Mouse (Mus musculus): ENCODE results near the gene Ubox5.
"Not testable (repeated sequence)": the region's sequence is repeated elsewhere in the genome, so short reads cannot be mapped to it uniquely, and the experiment has no call there.

Ubox5 gene

DNA sequence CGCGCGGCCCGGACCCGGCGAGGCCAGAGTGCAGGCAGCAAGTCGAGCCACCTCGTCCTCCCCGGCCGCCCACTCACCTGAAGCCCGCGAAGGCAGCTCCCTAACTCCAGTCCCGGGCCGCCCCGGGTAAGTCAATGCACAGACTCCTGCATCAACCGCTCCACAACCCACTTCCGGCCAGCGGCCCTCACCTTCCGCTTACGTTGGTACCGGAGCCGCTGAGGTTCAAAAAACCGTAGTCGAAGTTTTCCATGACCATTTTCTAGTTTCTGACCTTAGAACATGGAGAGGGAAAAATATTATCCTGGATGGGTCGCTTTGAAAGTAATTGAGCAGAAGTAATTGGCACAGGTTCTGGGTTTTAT is at the start of gene Ubox5, which contains the start of gene Fastkd5:
Gene Ubox5 (minus strand): TSS at position 200 of the 365 bp plus-strand sequence.
Gene Fastkd5 (minus strand): TSS at position 189 of the 365 bp plus-strand sequence.
- peak; percentile 92 to 93 for DNase-seq (ENCODE audit: low spot score in 2 of 2)

GRCm38 (mm10) chr2:130679154-130679553 is 49.3 kb upstream of the Ubox5 start:
- no peak for DNase-seq (ENCODE audit: low spot score in 2 of 2)

- DNase-seq (ENCODE audit: low spot score in 2 of 2): no peak
These were observed 47.4 kb upstream of the Ubox5 start for GRCm38 (mm10) chr2:130677211-130677610.

GRCm38 (mm10) chr2:130667559-130667958 is 37.7 kb upstream of the Ubox5 start, which contains the start of gene Itpa:
Gene Itpa (plus strand): TSS chr2:130667610.
- peak; percentile 84 to 90 for DNase-seq (ENCODE audit: low spot score in 2 of 2)

DNA sequence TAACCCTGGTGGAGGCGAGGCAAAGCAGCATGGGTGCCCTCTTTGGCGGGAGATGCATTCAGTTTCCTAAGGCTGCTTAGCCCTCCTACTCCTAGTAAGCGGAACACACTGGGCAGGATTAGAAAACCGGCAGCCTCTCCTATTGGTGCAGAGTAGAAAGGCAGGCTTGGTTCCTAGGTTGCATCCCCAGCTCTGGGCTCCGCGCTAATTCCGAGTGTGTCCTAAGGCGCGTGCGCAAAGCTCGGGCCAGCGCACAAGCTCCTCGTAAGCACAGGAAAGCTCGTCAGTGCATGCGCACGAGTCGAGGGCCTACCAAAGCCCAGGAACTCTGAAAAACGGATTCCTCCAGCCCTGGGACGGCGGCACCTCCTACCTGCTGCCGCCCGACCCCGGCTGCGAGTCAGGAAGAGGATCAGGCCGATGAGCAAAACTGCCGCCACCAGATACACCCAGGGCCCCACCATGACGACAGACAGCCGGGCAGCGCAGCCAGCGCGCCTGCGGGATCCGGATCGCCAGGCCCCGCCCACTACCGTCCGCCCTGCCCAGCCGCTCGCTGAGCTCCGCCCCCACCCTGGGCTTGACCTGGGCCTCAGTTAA is 34.4 kb upstream of the Ubox5 start, which contains the start of gene Ddrgk1:
Gene Ddrgk1 (minus strand): TSS at position 558 of the 600 bp plus-strand sequence.
- DNase-seq (ENCODE audit: low spot score in 2 of 2): peak; percentile 96

DNA sequence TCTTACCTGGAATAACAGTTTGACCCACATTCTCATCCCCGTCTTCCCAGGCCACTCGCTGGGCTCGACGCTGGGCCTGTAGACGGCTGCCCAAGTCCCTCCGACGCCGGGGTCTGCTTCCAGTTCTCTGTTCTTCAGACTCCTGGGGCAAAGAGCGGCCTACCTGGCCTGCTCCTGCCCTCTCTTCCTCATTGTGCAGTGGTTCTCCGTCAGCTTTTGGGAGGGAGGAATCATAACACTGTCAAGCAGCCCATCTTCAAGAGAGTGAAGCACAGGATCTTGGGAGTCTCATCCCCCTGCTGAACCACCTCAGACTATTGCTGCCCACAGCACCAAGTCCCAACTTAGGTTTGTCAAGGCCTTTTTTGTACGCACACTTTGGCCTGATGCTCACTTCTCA is 33.5 kb upstream of the Ubox5 start:
- DNase-seq (ENCODE audit: low spot score in 2 of 2): no peak

- DNase-seq (ENCODE audit: low spot score in 2 of 2): no peak
These were observed 28.7 kb upstream of the Ubox5 start for GRCm38 (mm10) chr2:130658530-130658929.

GRCm38 (mm10) chr2:130657541-130657940 is 27.7 kb upstream of the Ubox5 start:
- DNase-seq (ENCODE audit: low spot score in 2 of 2): peak; percentile 88

DNA sequence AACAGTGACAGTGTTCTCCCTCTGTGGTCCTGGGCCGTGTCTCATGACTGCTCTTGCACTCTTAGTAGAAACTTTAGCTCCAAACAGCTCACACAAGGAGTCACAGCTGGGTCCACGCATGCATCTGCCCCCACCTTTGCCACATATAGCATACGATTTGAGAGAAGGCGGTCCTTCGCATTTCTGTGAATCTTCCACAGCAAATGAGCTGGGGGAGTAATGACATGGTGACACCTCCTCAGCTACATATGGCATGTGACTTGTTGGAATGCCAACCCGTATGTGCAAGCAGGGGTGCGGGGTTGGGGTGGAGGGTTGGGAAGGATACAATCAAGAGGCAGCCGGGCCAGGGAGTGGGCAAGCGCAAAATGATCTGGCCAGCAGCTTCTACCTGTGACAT is 26.7 kb upstream of the Ubox5 start:
- DNase-seq (ENCODE audit: low spot score in 2 of 2): peak; percentile 69 to 83

GRCm38 (mm10) chr2:130655660-130656339 is 26.0 kb upstream of the Ubox5 start:
- DNase-seq (ENCODE audit: low spot score in 2 of 2): no peak

DNA sequence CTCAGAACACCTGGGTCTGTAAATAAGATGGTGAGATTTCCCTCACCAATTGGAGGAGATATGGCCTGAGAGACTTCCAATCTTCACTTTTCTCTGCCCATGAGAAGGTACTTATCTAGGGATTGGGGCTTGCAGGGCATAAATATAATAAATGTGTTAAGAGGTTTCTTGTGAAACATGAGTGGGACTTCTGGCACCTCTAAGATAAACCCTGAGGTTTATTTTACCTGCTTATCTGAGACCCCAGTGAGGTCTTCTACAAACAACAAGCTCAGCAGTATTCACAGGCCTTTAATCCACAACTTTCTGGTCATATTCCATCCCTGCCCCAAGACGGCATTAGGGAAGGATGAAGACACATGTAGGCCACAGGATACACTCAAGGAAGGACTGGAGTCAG is 23.9 kb upstream of the Ubox5 start:
- no peak for DNase-seq (ENCODE audit: low spot score in 2 of 2)

DNA sequence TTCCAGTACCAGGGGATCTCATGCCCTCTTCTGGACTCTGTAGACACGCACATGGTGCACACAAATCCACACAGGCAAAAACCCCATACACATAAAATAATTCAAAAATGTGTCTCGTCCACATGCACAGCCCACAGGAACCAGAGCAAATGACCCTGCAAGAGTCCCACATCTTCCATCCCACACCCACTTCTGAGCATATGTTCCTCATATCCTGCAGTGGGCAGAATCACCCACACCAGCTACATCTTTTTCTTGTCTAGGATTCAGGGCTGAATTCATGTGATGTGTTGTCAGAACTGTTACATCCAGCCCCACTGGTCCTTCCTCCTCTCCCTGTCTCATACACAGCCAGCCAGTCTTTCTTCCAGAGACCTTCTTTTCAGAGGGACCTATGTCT is 23.5 kb upstream of the Ubox5 start:
- peak in 1 of 2 experiments; percentile 65 for DNase-seq (ENCODE audit: low spot score in 2 of 2)

DNA sequence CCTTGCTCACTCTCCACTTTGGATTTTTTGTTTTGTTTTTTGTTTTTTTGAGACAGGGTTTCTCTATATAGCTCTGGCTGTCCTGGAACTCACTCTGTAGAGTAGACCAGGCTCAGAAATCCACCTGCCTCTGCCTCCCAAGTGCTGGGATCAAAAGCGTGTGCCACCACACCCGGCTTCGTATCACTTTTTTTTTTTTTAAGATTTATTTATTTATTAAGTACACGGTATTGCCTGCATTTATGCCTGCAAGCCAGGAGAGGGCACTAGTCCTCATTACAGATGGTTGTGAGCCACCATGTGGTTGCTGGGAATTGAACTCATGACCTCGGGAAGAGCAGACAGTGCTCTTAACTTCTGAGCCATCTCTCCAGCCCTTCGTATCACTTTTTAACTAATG is 19.2 kb upstream of the Ubox5 start:
- DNase-seq (ENCODE audit: low spot score in 2 of 2): not testable (repeated sequence)

- no peak for DNase-seq (ENCODE audit: low spot score in 2 of 2)
These were observed 15.4 kb upstream of the Ubox5 start for GRCm38 (mm10) chr2:130645198-130645597.

DNA sequence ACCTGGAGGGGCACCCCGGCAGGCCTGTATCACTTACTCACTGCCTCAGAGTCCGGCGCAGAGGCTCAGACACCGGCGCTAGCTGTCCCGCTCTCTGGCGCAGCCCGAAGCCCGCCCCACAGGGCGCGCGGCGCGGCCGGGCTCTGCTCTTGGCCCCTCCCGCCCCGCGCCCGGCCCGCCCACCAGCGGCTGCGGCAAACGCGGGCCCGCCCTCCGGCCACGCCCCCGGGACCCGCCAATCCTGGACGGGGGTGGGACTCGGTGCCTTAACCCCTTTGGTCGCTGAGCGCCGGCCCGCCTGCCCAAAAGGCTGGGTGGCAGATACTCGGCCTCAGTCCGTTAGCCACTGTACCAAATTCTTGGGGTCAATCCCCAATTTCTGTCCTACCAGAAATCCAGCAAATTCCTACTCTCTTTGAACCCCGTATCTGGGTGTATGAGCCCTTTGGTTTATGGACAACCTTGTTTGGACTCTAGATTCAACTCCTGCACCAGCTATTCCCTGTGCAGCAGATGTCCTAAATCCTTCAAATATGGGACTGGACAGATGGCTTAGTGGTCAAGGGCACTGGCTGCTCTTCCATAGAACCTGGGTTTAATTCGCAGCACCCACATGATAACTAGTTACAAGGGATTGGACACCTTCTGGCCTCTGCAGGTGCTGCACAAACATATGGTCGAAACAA is 13.0 kb upstream of the Ubox5 start, which contains the start of gene Lzts3:
Gene Lzts3 (minus strand): TSS at position 120 of the 686 bp plus-strand sequence.
- DNase-seq (ENCODE audit: low spot score in 2 of 2): peak; percentile 88

DNA sequence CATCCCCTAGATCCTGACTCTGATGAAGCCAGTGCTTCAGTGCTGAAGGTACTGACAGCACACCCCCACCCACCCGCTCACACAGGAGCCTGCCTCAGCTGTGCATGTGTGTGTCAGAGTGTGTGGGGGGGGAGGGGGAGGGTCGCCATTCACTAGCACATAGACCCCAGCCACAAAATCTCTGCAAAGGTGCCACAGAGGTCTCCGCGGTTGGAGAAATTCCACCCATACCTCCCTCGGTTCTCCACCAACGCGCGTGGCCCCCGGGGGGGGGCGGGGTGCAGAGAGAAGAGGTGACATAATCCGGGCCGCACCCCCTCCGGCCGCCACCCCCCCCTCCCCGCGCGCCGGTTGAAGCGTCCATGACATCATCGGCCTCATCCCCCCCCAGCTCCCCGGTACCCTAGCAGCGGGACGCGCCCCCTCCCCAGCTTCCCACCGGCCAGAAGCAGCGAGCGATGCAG is 12.4 kb upstream of the Ubox5 start:
- no peak for DNase-seq (ENCODE audit: low spot score in 2 of 2)

- DNase-seq (ENCODE audit: low spot score in 2 of 2): no peak
These were observed 11.7 kb upstream of the Ubox5 start for GRCm38 (mm10) chr2:130641351-130642025.

- no peak for DNase-seq (ENCODE audit: low spot score in 2 of 2)
These were observed 9.4 kb upstream of the Ubox5 start for GRCm38 (mm10) chr2:130639276-130639675.

DNA sequence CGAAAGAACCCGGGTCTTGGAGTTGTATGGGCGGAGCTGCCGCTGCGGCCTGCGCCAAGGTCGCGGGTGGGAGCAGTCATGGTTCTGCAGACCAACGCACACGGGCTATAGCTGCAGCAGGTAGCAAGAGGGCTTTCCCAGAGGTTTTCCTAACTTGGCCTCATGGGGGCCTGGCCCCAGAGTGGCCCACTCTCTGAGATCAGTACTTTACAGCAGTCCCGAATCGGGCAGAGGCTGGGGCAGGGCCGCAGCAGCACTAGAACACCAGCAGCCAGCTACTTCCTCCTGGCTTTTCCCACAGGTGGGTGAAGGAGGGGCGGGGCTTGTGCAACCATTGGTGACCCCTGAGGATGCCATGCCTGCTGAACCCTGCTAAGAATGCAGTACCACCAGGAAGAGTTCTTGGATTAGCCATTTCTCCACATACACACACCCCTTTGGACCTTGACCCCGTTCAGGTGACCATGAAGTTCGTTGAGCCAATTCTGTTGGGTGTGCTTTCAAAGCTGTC is 8.3 kb upstream of the Ubox5 start:
- DNase-seq (ENCODE audit: low spot score in 2 of 2): no peak

DNA sequence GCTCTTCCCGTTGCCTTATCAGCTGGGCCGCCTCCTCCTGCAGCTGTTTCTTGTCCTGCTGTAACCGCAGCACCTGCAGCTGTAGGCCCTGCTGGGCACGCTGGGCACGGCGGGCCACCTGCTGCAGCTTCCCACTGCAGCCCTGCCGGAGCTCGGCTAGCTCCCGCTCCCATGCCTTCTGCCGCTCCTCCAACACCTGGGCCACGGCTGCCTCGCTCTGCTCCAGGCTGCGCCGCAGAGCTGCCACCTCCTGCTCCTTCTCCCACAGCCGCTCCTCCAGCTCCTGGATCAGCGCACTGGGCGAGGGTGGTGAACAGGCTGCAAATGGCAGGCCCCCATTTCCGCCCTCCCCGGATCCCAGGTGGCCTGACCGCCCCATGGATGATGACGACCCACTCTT is 6.0 kb upstream of the Ubox5 start:
- DNase-seq (ENCODE audit: low spot score in 2 of 2): no peak

- no peak for DNase-seq (ENCODE audit: low spot score in 2 of 2)
These were observed 5.0 kb upstream of the Ubox5 start for GRCm38 (mm10) chr2:130634739-130635411.
